Mouse (Mus musculus): Measurements from ENCODE around the gene Kcnmb4.

The Kcnmb4 gene

GRCm38 (mm10) chr10:116473759-116474549, at the start of gene Kcnmb4:
Gene Kcnmb4, minus strand, starts transcription at chr10:116473878.
- DNase-seq, result peak; percentile 73

- DNase-seq, result no peak
These were observed 45.9 kb upstream of the Kcnmb4 start for GRCm38 (mm10) chr10:116519588-116519987.

DNA sequence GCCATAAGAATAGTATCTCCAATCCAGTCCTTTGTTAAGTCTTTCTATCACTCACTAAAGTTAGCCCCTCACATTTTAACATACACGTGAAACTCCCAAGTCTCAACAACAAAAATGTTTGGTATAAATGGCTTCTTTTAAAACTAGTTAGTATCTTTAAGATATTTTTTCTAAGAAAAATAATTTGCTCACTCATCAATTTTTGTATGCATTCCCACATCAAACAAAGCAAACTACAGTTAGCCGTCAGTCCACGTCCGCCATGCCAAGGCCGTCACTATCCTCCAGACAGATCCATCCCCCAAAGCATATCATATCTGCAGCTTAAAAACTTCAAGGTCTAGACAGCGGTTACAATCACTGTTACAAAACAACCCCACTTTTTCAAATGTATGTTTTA, 41.9 kb upstream of the Kcnmb4 start:
- DNase-seq, result no peak

GRCm38 (mm10) chr10:116515158-116515557, 41.5 kb upstream of the Kcnmb4 start:
- DNase-seq, result no peak

DNA sequence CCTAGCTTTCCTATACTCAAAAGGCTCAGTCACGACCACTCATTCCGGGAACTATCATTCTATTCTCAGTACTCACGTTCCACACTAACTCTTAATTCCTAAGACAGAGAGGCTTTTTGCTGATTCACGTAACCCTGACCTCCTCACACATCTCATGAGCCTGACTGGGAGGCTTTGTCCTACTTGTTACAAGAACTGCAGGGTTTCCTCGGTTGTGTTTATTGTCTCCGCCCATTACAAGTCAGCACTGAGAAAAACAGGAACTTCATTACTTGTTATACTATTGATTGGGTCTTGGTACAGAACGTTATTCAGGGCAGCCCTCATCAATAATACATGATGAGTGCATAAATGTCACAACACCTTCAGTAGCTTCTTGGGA, 39.6 kb upstream of the Kcnmb4 start:
- no peak for DNase-seq

DNA sequence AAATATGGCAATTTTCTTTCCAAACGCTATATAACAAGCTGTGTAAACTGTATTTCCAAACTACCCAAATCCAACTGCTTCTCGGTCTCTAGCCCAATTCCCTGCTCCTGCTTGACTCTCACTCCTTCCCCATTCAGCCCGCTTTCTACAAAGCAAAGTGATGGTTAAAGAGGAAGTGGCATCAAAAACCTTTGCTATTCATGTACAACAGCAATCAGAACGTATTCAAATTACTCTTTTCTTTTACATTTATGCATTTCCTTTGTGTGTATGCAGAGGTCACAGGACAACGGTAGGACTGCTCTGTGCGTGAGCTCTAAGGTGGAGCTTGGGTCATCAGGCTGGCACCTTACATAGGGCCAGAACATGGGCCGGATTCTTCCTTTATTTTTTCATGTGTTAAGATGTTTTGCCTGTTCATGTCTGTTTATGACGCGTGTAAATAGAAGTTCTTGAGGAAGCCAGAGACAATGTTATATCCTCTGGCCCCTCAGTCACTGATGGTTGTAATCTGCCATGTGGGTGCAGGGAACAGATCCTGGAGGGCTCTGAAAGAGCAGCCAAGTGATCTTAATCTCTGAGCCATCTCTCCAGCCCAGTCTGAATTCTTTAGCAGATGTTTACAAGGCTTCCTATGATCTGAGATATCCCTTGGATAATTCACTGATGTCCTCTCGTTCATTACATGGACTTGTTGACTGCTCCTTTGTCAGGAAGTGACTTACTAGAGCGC, 39.0 kb upstream of the Kcnmb4 start:
- DNase-seq, result no peak

- no peak for DNase-seq
These were observed 31.8 kb upstream of the Kcnmb4 start for GRCm38 (mm10) chr10:116505303-116506014.

DNA sequence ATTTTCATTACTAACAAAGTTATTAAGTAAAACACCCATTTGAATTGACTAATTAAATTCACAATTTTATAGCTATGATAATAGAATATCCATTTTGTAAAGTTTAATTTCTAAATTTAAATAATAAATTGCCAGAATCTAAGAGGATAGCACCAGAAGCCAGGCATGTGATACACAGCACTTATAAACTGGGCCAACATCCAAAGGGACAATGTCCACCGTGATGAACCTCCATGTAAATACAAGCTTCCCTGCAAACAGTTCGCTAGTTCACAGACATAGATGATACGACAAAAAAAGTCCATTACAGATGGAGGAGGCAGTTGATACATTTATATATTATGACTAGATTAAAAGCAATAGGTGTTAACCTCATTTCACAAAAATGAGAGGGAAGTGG, 19.1 kb upstream of the Kcnmb4 start:
- no peak for DNase-seq

DNA sequence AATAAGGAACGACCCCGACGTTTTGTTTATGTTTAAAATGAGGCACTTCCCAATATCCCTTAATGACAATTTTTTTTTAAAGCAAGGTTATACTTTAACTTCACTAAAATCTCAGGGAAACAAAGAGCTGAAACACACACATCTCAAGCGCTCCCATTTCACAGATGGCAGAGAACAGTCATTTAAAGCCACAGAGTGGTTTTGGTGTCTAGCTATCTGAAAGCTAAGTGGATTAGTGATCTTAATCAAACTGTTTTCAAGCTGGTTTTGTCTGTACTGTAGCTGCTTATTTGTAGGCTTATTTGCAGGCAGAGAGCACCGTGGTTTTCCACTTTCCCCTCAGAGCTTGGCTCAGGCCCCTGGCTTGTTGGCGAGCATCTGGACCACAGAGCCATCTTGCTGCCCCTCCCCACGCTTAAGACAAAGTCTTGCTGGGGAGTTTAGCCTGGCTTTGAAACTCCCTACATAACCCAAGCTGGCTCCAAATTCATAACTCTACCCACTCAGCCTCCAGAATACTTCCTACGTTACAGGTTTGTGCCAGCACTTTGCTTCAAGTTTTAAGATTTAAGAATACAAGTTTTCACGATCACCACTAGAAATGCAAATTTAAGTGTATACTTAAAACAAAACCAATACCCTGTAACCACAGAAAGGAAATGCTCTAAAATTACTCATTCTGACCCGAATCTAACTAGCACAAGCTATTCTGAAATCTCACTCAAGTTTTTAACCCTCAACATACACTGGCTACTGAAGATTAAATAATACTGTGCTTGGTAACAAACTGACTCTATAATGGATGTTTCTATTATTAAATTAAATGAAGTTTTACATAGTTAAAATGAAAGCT, 13.4 kb upstream of the Kcnmb4 start:
- no peak for DNase-seq

GRCm38 (mm10) chr10:116481917-116482316, 8.2 kb upstream of the Kcnmb4 start:
- no peak for DNase-seq

DNA sequence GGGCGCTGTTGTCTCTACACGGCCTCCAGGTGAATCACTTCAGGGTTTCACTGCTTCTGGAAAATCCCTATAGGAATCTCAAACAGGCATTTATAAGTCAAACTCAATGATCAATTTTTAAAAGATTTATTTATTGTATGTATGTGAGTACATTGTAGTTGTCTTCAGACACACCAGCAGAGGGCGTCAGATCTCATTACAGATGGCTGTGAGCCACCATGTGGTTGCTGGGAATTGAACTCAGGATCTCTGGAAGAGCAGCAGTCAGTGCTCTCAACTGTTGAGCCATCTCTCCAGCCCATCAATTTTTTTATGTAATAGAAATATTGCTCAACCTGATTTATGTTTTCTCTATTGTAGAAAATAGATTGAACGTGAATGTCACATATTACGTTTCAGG, 7.3 kb upstream of the Kcnmb4 start:
- no peak for DNase-seq

GRCm38 (mm10) chr10:116476559-116476958, 2.9 kb upstream of the Kcnmb4 start:
- no peak for DNase-seq

- no peak for DNase-seq
These were observed 2.0 kb upstream of the Kcnmb4 start for GRCm38 (mm10) chr10:116475725-116476124.

- DNase-seq, result peak; percentile 64
These were observed 463 bp downstream of the Kcnmb4 start for GRCm38 (mm10) chr10:116473071-116473758.

DNA sequence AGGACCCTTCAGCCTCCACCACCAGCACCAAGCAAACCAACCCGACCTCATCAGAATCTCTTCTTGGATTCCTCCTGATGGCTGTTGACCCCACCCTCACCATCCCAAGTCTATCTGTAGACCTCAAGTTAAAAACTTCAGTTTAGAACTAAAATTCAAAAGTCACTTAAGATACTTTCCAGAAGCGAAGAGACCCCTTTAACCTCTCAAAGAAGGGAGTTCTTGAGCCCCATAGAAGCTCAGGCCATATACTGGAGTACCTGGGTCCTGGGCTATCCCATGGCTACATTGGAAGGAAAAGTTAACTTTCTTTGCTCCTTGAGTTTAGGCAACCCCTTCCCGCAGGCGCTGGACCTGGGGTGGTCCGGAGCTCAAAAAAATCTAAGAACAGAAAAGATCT, 1.1 kb downstream of the Kcnmb4 start:
- no peak for DNase-seq

GRCm38 (mm10) chr10:116470306-116470925, 3.3 kb downstream of the Kcnmb4 start:
- peak; percentile 56 for DNase-seq

DNA sequence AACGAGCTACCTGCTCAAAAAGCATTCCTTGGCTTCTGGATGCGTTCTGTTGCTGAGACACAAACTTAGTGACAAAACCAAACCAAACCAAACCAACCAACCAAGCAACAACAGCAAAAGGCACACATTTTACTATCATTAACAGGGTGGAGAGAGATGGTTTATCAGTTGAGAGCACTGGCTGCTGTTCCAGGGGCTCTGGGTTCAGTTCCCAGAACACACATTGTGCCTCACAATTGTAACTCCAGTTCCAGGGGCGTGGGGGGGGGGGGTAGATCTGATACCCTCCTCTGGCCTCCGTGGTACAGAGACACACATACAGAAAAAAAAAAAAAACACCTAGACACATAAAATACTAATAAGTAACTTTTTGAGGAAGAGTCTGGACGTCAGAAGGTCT, 5.6 kb downstream of the Kcnmb4 start:
- DNase-seq, result no peak

DNA sequence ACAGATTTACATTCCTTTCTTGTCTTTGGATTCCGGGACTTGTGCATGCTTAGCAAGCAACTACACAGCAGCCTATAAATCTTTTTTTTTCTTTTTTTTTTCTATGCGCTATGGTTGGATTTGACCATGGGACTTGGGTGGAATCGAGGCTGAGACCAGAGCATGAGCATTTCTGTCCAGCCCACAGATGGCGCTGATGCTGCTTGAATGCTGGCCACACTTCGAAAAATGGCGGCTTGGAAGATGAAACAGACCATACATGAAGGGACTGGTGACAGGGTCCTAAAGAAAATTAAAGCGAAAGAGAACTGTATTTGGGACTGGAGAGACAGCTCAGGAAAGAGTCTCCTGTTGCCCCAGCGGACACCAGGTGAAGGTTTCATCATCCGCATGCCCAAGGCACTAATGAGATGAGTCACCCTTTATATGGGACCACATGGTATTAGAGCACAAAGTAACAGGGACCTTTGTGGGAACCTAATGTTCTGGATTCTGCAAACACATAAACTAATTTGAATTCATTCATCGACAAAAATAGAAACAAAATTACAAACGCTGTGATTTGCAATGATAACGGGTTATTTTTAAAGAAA, 9.8 kb downstream of the Kcnmb4 start:
- no peak for DNase-seq

- DNase-seq, result no peak
These were observed 12.2 kb downstream of the Kcnmb4 start for GRCm38 (mm10) chr10:116461443-116461842.

GRCm38 (mm10) chr10:116458786-116459185, 14.9 kb downstream of the Kcnmb4 start:
- no peak for DNase-seq

DNA sequence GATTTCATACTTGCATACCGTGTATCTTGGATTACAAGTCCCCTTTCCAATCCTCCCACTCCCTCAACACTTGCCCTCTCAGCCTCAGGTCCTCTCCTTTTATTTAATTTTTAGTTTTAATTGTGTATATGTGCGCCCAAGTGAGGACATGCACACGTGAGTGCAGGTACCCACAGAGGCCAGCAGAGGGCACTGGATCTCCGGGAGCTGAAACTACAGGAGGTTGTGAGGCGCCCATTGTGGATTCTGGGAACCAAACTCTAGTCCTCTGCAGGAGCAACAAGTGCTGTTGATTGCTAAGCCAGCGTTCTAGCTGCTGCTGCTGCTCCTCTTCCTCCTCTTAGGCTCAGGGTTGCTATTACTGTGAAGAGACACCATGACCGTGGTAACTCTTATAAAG, 20.9 kb downstream of the Kcnmb4 start:
- DNase-seq, result no peak

Measured in cerebellum, adult 9-10 months (tissue).